Mouse (Mus musculus) bone marrow macrophage, adult 2 months (primary cell): Measurements from ENCODE around the gene 9930022D16Rik.

Source experiments
- CTCF ChIP-seq: IDR thresholded peaks from 2 replicates; pipeline ENCODE4 v1.5.1; 2012; ENCODE audit warnings: low read depth, mild to moderate bottlenecking, low read length, moderate library complexity
- POLR2A ChIP-seq: IDR thresholded peaks from 2 replicates; pipeline ENCODE4 v1.6.1; 2012; ENCODE audit warnings: mild to moderate bottlenecking, low read depth, low read length, borderline replicate concordance

DNA sequence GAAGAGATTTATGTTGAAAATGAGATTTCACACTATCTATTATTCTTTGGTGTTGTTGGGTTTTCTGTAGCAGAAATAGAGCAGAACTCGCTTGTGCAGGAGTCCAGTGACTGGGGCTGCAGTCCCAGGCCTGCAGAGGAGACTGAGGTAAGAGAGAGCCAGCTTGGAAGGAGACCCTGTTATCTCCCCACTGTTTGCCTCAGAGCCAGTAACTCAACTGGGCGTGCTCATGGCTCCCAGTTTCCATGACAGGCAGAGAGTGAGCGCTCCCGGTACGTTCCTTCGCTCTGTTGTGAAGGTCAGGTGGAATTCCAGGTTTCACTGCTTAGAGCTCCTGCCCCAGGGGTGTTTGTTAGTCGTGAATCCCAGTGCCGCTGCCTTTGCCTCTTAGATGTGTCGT is 21.1 kb upstream of the 9930022D16Rik start:
- TF ChIP-seq CTCF: no peak
- no peak for TF ChIP-seq POLR2A
